Mouse (Mus musculus): ENCODE data around the gene Cpxm2. TPM values are rescaled to one million over a fixed set of nuclear protein-coding genes. Genes with fewer than 3 reads are reported as not detected.
A peak's percentile ranks its signal among the peaks of the same experiment; 100 is the strongest.

Cpxm2 gene
- polyA plus RNA-seq, 1 experiment: not detected

- H3K4me3 ChIP-seq (ENCODE audit: insufficient read depth, poor library complexity, severe bottlenecking): no peak overlapping the region
- H3K27me3 ChIP-seq (ENCODE audit: control insufficient read depth, insufficient read depth, insufficient read length): peaks cover 12% of the 10 kb centered on the region
- H3K36me3 ChIP-seq (ENCODE audit: control insufficient read depth, insufficient read depth): no peaks in the 10 kb centered on the region
- TF ChIP-seq MAX (IDR thresholded peaks at IDR 0.05) (no peak), FOSL1 (IDR thresholded peaks at IDR 0.05; ENCODE audit: insufficient read depth, low read length, poor library complexity, severe bottlenecking) (no peak), MYOG (IDR thresholded peaks at IDR 0.05; ENCODE audit: control insufficient read depth, extremely low read depth, insufficient read length) (no peak), MYOD1 (IDR thresholded peaks at IDR 0.05; ENCODE audit: control insufficient read depth, insufficient read length, low read depth) (no peak), CTCF (IDR thresholded peaks at IDR 0.05; ENCODE audit: control insufficient read depth, insufficient read depth, insufficient read length) (no peak), CEBPB (IDR thresholded peaks at IDR 0.05; ENCODE audit: low read depth) (peak; percentile 15), USF1 (IDR thresholded peaks at IDR 0.05; ENCODE audit: low read depth) (no peak)
- H3ac ChIP-seq (ENCODE audit: control insufficient read depth, insufficient read length, low read depth): no peak overlapping the region
- no peaks in the 10 kb centered on the region for H3K79me2 ChIP-seq (ENCODE audit: control insufficient read depth, insufficient read depth)
- H3K79me3 ChIP-seq (ENCODE audit: low read depth): no peaks in the 10 kb centered on the region
These were observed 15.1 kb upstream of the Cpxm2 start for GRCm38 (mm10) chr7:132169419-132170169.

- no peak for TF ChIP-seq USF1 (IDR thresholded peaks at IDR 0.05; ENCODE audit: low read depth)
- TF ChIP-seq FOSL1 (IDR thresholded peaks at IDR 0.05; ENCODE audit: insufficient read depth, low read length, poor library complexity, severe bottlenecking): no peak
- no peak for TF ChIP-seq MAX (IDR thresholded peaks at IDR 0.05)
- TF ChIP-seq CTCF (IDR thresholded peaks at IDR 0.05; ENCODE audit: control insufficient read depth, insufficient read depth, insufficient read length): no peak
- no peak for TF ChIP-seq CEBPB (IDR thresholded peaks at IDR 0.05; ENCODE audit: low read depth)
- no peak for TF ChIP-seq MYOG (IDR thresholded peaks at IDR 0.05; ENCODE audit: control insufficient read depth, extremely low read depth, insufficient read length)
- no peak for TF ChIP-seq MYOD1 (IDR thresholded peaks at IDR 0.05; ENCODE audit: control insufficient read depth, insufficient read length, low read depth)
- peaks cover 14% of the 10 kb centered on the region for H3K27me3 ChIP-seq (ENCODE audit: control insufficient read depth, insufficient read depth, insufficient read length)
- no peaks in the 10 kb centered on the region for H3K79me2 ChIP-seq (ENCODE audit: control insufficient read depth, insufficient read depth)
- no peaks in the 10 kb centered on the region for H3K79me3 ChIP-seq (ENCODE audit: low read depth)
- no peak overlapping the region for H3ac ChIP-seq (ENCODE audit: control insufficient read depth, insufficient read length, low read depth)
- no peaks in the 10 kb centered on the region for H3K36me3 ChIP-seq (ENCODE audit: control insufficient read depth, insufficient read depth)
- no peak overlapping the region for H3K4me3 ChIP-seq (ENCODE audit: insufficient read depth, poor library complexity, severe bottlenecking)
These were observed 12.7 kb upstream of the Cpxm2 start for GRCm38 (mm10) chr7:132167239-132167638.

GRCm38 (mm10) chr7:132162254-132162653 is 7.7 kb upstream of the Cpxm2 start:
- Histone ChIP-seq H3K79me2 (ENCODE audit: control insufficient read depth, insufficient read depth) (no peaks in the 10 kb centered on the region), H3K27me3 (ENCODE audit: control insufficient read depth, insufficient read depth, insufficient read length) (peaks cover 32% of the 10 kb centered on the region), H3ac (ENCODE audit: control insufficient read depth, insufficient read length, low read depth) (no peak overlapping the region), H3K79me3 (ENCODE audit: low read depth) (no peaks in the 10 kb centered on the region), H3K4me3 (ENCODE audit: insufficient read depth, poor library complexity, severe bottlenecking) (no peak overlapping the region), H3K36me3 (ENCODE audit: control insufficient read depth, insufficient read depth) (no peaks in the 10 kb centered on the region)
- no peak for TF ChIP-seq CEBPB (IDR thresholded peaks at IDR 0.05; ENCODE audit: low read depth)
- TF ChIP-seq MYOD1 (IDR thresholded peaks at IDR 0.05; ENCODE audit: control insufficient read depth, insufficient read length, low read depth): no peak
- TF ChIP-seq MAX (IDR thresholded peaks at IDR 0.05): no peak
- TF ChIP-seq FOSL1 (IDR thresholded peaks at IDR 0.05; ENCODE audit: insufficient read depth, low read length, poor library complexity, severe bottlenecking): no peak
- TF ChIP-seq CTCF (IDR thresholded peaks at IDR 0.05; ENCODE audit: control insufficient read depth, insufficient read depth, insufficient read length): no peak
- TF ChIP-seq MYOG (IDR thresholded peaks at IDR 0.05; ENCODE audit: control insufficient read depth, extremely low read depth, insufficient read length): no peak
- TF ChIP-seq USF1 (IDR thresholded peaks at IDR 0.05; ENCODE audit: low read depth): no peak

- no peak for TF ChIP-seq CTCF (IDR thresholded peaks at IDR 0.05; ENCODE audit: control insufficient read depth, insufficient read depth, insufficient read length)
- TF ChIP-seq MYOG (IDR thresholded peaks at IDR 0.05; ENCODE audit: control insufficient read depth, extremely low read depth, insufficient read length): no peak
- no peak for TF ChIP-seq MYOD1 (IDR thresholded peaks at IDR 0.05; ENCODE audit: control insufficient read depth, insufficient read length, low read depth)
- no peak for TF ChIP-seq FOSL1 (IDR thresholded peaks at IDR 0.05; ENCODE audit: insufficient read depth, low read length, poor library complexity, severe bottlenecking)
- no peak for TF ChIP-seq USF1 (IDR thresholded peaks at IDR 0.05; ENCODE audit: low read depth)
- no peak for TF ChIP-seq MAX (IDR thresholded peaks at IDR 0.05)
- TF ChIP-seq CEBPB (IDR thresholded peaks at IDR 0.05; ENCODE audit: low read depth): no peak
- Histone ChIP-seq H3K36me3 (ENCODE audit: control insufficient read depth, insufficient read depth) (no peaks in the 10 kb centered on the region), H3ac (ENCODE audit: control insufficient read depth, insufficient read length, low read depth) (no peak overlapping the region), H3K27me3 (ENCODE audit: control insufficient read depth, insufficient read depth, insufficient read length) (peaks cover 57% of the 10 kb centered on the region), H3K4me3 (ENCODE audit: insufficient read depth, poor library complexity, severe bottlenecking) (no peak overlapping the region), H3K79me3 (ENCODE audit: low read depth) (no peaks in the 10 kb centered on the region), H3K79me2 (ENCODE audit: control insufficient read depth, insufficient read depth) (no peaks in the 10 kb centered on the region)
These were observed 3.9 kb upstream of the Cpxm2 start for GRCm38 (mm10) chr7:132158321-132159025.

GRCm38 (mm10) chr7:132153725-132154147 is 803 bp downstream of the Cpxm2 start:
- no peaks in the 10 kb centered on the region for H3K79me3 ChIP-seq (ENCODE audit: low read depth)
- H3ac ChIP-seq (ENCODE audit: control insufficient read depth, insufficient read length, low read depth): no peak overlapping the region
- no peak overlapping the region for H3K4me3 ChIP-seq (ENCODE audit: insufficient read depth, poor library complexity, severe bottlenecking)
- no peaks in the 10 kb centered on the region for H3K79me2 ChIP-seq (ENCODE audit: control insufficient read depth, insufficient read depth)
- no peak for TF ChIP-seq CEBPB (IDR thresholded peaks at IDR 0.05; ENCODE audit: low read depth)
- no peak for TF ChIP-seq MAX (IDR thresholded peaks at IDR 0.05)
- no peak for TF ChIP-seq FOSL1 (IDR thresholded peaks at IDR 0.05; ENCODE audit: insufficient read depth, low read length, poor library complexity, severe bottlenecking)
- TF ChIP-seq USF1 (IDR thresholded peaks at IDR 0.05; ENCODE audit: low read depth): no peak
- TF ChIP-seq MYOG (IDR thresholded peaks at IDR 0.05; ENCODE audit: control insufficient read depth, extremely low read depth, insufficient read length): no peak
- no peak for TF ChIP-seq MYOD1 (IDR thresholded peaks at IDR 0.05; ENCODE audit: control insufficient read depth, insufficient read length, low read depth)
- no peak for TF ChIP-seq CTCF (IDR thresholded peaks at IDR 0.05; ENCODE audit: control insufficient read depth, insufficient read depth, insufficient read length)
- H3K27me3 ChIP-seq (ENCODE audit: control insufficient read depth, insufficient read depth, insufficient read length): peaks cover 59% of the 10 kb centered on the region
- H3K36me3 ChIP-seq (ENCODE audit: control insufficient read depth, insufficient read depth): no peaks in the 10 kb centered on the region

Measured in C2C12 (cell line).